Mouse (Mus musculus) forebrain, embryonic 14.5 days (tissue): ENCODE measurements at regions not wholly inside any gene's neighbourhood (a gene's known extent, or its start where the extent isn't known, plus 50 kb on each side); places are given as distances from the start of the nearest gene placed in this dataset.

Source experiments
- ATAC-seq: fragments of 200-750 bp; cut with Nextera tagmentation; 2 replicates; pipeline ENCODE4 v1.8.0; 2017; ENCODE audit warnings: mild to moderate bottlenecking, moderate library complexity
- DNase-seq: peaks from one replicate; pipeline ENCODE4 v3.0.0-alpha.2; 2015; ENCODE audit warnings: low spot score
- H3K27ac ChIP-seq: fragments of 300-500 bp; sonication (generic); 2 replicates; pipeline ENCODE4 v1.5.1; 2014; ENCODE audit warnings: low read depth, mild to moderate bottlenecking, control low read depth, low read length, moderate library complexity
- H3K27me3 ChIP-seq: fragments of 300-500 bp; sonication (generic); replicated peaks from 2 replicates; pipeline ENCODE4 v1.6.1; 2014; ENCODE audit warnings: low read length, control low read depth, mixed read lengths; ENCODE audit not compliant: control insufficient read depth, insufficient read depth
- H3K36me3 ChIP-seq: fragments of 300-500 bp; sonication (generic); 2 replicates; pipeline ENCODE4 v1.6.1; 2014; ENCODE audit warnings: low read length, control low read depth; ENCODE audit not compliant: control insufficient read depth, insufficient read depth
- H3K4me1 ChIP-seq: fragments of 300-500 bp; sonication (generic); 2 replicates; pipeline ENCODE4 v1.6.1; 2014; ENCODE audit warnings: antibody characterized with exemption, low read length, control low read depth; ENCODE audit not compliant: control insufficient read depth, insufficient read depth
- H3K4me2 ChIP-seq: fragments of 300-500 bp; sonication (generic); 2 replicates; pipeline ENCODE4 v1.6.1; 2014; ENCODE audit warnings: mild to moderate bottlenecking, control low read depth, low read length
- H3K4me3 ChIP-seq: fragments of 300-500 bp; sonication (generic); 2 replicates; pipeline ENCODE4 v1.5.1; 2014; ENCODE audit warnings: low read depth, low read length, control low read depth
- H3K9ac ChIP-seq: fragments of 300-500 bp; sonication (generic); 2 replicates; pipeline ENCODE4 v1.6.1; 2014; ENCODE audit warnings: mild to moderate bottlenecking, low read length, control low read depth, moderate library complexity
- H3K9me3 ChIP-seq: fragments of 300-500 bp; sonication (generic); replicated peaks from 2 replicates; pipeline ENCODE4 v1.6.1; 2016; ENCODE audit warnings: low read length, control low read depth, mixed read lengths; ENCODE audit not compliant: control insufficient read depth
- WGBS: fragments of 180-500 bp; shearing (Covaris S2); extraction: QIAGEN DNeasy Blood & Tissue Kit; methylation state at CpG from one replicate; pipeline ENCODE4 v1.1.7; 2014; 5-methylcytosine and 5-hydroxymethylcytosine counted together

DNA sequence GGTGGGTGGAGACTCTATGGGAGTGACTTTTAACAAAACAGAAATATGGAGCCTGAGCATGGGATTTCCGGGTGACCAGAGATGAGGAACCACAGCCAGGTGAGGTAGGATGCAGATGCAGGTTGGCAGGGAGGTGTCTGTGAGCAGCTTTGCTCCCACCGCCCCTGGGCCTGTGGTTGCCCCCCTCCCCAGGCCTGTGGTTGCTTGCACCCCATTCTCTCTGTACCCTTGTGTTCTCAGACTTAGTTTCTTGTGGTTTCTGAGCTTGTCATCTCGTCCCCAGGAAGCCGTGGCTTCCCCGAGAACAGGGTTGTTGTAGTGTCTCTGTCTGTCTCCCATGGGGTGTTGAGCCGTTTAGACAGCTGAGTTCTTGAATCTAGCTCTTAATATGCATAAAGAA lies 251.0 kb upstream of the Stt3b start:
- Histone ChIP-seq H3K9me3 (no peaks in the 10 kb centered on the region), H3K36me3 (no peaks in the 10 kb centered on the region), H3K27me3 (no peaks in the 10 kb centered on the region), H3K4me1 (no peaks in the 10 kb centered on the region), H3K4me3 (no peak overlapping the region), H3K4me2 (no peak overlapping the region), H3K27ac (no peak overlapping the region), H3K9ac (no peak overlapping the region)
- no peak for DNase-seq
- 90% methylated on average over 6 of the region's 6 CpGs for WGBS
- ATAC-seq, result no peak

DNA sequence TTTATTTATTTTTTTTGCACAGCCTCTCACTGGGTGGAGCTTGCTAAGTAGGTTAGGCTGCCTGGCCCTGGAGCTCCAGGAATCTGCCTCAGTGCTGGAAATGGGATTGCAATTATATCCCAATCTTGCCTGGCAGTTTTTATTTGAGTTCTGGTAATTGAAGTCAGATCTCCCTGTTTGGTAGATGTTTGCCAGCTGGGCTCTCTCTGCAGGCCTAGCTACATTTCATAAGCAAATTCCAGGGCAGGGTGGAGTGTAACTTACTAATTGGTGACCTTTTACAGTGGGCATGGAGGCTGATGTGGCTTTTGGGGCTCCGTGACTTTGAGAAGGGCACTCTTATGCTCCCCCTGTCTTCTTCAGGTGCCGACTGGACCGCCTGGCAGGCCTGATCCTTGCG lies 252.6 kb upstream of the Stt3b start:
- no peak overlapping the region for H3K27ac ChIP-seq
- H3K4me1 ChIP-seq, result no peaks in the 10 kb centered on the region
- H3K9me3 ChIP-seq, result no peaks in the 10 kb centered on the region
- DNase-seq (no peak), ATAC-seq (no peak)
- no peak overlapping the region for H3K4me3 ChIP-seq
- 63% methylated on average over 4 of the region's 4 CpGs for WGBS
- H3K36me3 ChIP-seq, result no peaks in the 10 kb centered on the region
- no peak overlapping the region for H3K4me2 ChIP-seq
- H3K9ac ChIP-seq, result no peak overlapping the region
- H3K27me3 ChIP-seq, result no peaks in the 10 kb centered on the region

GRCm38 (mm10) chr9:115564366-115564765 lies 254.1 kb upstream of the Stt3b start:
- peak; percentile 45 for DNase-seq
- H3K27me3 ChIP-seq, result no peaks in the 10 kb centered on the region
- no peaks in the 10 kb centered on the region for H3K9me3 ChIP-seq
- no peaks in the 10 kb centered on the region for H3K36me3 ChIP-seq
- no peak overlapping the region for H3K4me3 ChIP-seq
- H3K4me2 ChIP-seq, result no peak overlapping the region
- H3K9ac ChIP-seq, result no peak overlapping the region
- WGBS, result 15% methylated on average over 1 of the region's 1 CpGs
- ATAC-seq, result no peak
- no peak overlapping the region for H3K27ac ChIP-seq
- H3K4me1 ChIP-seq, result no peaks in the 10 kb centered on the region

DNA sequence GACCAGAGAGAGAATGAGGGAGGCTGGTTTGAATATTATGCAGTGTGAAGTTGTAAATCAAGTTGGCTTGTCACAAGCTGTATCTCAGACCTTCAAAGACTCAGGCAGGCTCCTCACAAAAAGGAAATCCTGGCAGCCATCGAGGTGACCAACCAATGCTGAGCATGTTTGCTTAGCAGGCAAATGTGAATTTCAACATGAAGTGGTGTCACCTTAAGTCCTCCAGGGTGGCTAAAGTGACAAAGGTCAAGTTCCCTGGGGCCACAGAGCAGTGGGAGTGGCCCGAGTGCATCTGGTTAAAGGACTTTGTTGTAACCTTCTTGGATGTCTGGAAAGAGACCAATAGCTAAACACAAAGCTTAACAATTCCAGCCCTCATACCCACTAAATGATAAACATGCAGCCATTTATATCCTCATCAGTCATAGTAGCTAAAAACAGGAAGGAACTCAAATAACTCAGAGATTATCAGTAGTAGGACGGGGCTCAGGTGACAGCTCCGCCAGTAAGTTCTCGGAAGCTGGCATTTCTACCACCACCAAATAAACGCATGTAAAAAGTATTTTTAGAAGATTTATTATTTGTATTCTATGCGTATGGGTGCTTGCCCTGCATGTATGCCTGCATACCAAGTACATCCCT lies 258.6 kb upstream of the Stt3b start:
- 95% methylated on average over 7 of the region's 7 CpGs for WGBS
- no peak overlapping the region for H3K27ac ChIP-seq
- no peaks in the 10 kb centered on the region for H3K36me3 ChIP-seq
- no peak overlapping the region for H3K4me2 ChIP-seq
- H3K9ac ChIP-seq, result no peak overlapping the region
- DNase-seq (no peak), ATAC-seq (no peak)
- no peak overlapping the region for H3K4me3 ChIP-seq
- H3K4me1 ChIP-seq, result no peaks in the 10 kb centered on the region
- H3K9me3 ChIP-seq, result no peaks in the 10 kb centered on the region
- H3K27me3 ChIP-seq, result no peaks in the 10 kb centered on the region

DNA sequence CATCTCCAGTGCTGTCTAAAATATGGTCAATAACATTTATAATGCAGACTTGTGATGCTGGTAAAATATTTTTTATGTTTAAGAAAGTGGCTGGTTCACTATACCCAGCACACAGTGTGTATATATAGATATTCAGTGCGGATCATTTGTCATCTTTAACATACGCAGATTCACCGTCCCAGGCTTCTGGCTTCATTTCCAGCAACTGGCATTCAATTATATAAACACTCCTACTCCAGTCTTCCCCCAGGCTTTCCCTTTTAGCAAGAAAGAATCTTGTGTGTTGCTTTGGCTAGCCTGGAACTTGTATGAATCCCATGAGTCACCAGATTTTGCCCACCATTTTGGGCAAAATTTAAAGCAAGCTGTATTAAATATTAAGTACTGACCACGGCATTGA lies 260.8 kb upstream of the Stt3b start:
- Histone ChIP-seq H3K27me3 (no peaks in the 10 kb centered on the region), H3K4me2 (no peak overlapping the region), H3K4me3 (no peak overlapping the region), H3K9ac (no peak overlapping the region), H3K9me3 (no peaks in the 10 kb centered on the region), H3K27ac (no peak overlapping the region), H3K36me3 (no peaks in the 10 kb centered on the region), H3K4me1 (no peaks in the 10 kb centered on the region)
- DNase-seq (no peak), ATAC-seq (no peak)
- 89% methylated on average over 4 of the region's 4 CpGs for WGBS

DNA sequence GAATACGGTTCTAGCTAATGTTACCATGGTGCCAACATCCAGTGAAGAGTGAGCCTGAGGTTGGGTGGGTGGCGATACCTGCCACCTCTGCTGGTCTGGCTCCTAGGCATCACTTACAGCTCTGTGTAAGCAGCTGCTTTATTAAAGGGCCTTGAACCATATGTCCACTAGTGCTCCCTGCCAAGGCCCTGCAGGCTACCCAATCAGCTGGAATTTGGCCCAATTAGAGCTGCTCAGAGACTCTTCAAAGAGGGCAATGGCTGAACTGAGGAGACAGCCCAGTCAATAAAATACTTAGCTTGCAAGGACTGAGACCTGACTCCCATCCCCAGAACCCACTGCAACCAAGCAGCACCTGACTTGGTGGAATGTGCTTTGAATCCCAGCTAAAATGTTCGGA lies 270.9 kb upstream of the Stt3b start:
- H3K4me1 ChIP-seq, result no peaks in the 10 kb centered on the region
- H3K4me2 ChIP-seq, result no peak overlapping the region
- no peaks in the 10 kb centered on the region for H3K36me3 ChIP-seq
- ATAC-seq (no peak; the same call in 1 of the 2 replicates), DNase-seq (peak; percentile 20)
- H3K27ac ChIP-seq, result no peak overlapping the region
- H3K9me3 ChIP-seq, result no peaks in the 10 kb centered on the region
- H3K4me3 ChIP-seq, result no peak overlapping the region
- WGBS, result 71% methylated on average over 3 of the region's 3 CpGs
- no peak overlapping the region for H3K9ac ChIP-seq
- H3K27me3 ChIP-seq, result no peaks in the 10 kb centered on the region

GRCm38 (mm10) chr9:115583548-115583947 lies 273.3 kb upstream of the Stt3b start:
- H3K9me3 ChIP-seq, result no peaks in the 10 kb centered on the region
- WGBS, result 91% methylated on average over 11 of the region's 11 CpGs
- no peaks in the 10 kb centered on the region for H3K36me3 ChIP-seq
- H3K9ac ChIP-seq, result no peak overlapping the region
- H3K27me3 ChIP-seq, result no peaks in the 10 kb centered on the region
- H3K4me3 ChIP-seq, result no peak overlapping the region
- no peak for ATAC-seq
- no peak overlapping the region for H3K4me2 ChIP-seq
- no peak for DNase-seq
- H3K4me1 ChIP-seq, result no peaks in the 10 kb centered on the region
- H3K27ac ChIP-seq, result no peak overlapping the region

DNA sequence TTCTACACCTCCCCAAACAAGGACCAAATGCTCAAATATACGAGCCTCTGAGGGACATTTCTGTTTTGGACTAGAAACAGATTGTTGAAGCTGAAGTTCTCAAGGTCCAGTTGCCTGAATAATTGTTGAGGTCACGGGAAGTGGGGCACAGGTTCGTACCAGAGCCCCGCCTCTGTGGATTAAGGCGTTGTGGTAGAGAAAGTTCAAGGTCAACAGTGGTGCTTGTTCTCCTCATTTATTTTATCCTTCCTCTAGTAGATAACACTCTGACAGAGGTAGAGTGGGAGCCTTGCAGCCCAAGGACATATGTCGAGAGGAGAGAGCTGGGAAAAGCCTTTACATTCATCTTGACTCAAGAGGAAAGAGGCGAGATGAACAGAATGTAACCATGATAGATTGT lies 274.7 kb upstream of the Stt3b start:
- Histone ChIP-seq H3K4me1 (no peaks in the 10 kb centered on the region), H3K27ac (no peak overlapping the region), H3K9ac (no peak overlapping the region), H3K36me3 (no peaks in the 10 kb centered on the region), H3K4me2 (no peak overlapping the region), H3K4me3 (no peak overlapping the region), H3K27me3 (no peaks in the 10 kb centered on the region), H3K9me3 (no peaks in the 10 kb centered on the region)
- ATAC-seq, result no peak
- no peak for DNase-seq
- 90% methylated on average over 7 of the region's 7 CpGs for WGBS

GRCm38 (mm10) chr9:115592466-115592865 lies 282.2 kb upstream of the Stt3b start:
- DNase-seq, result no peak
- WGBS, result 51% methylated on average over 5 of the region's 5 CpGs
- Histone ChIP-seq H3K4me2 (no peak overlapping the region), H3K27ac (no peak overlapping the region), H3K4me1 (no peaks in the 10 kb centered on the region), H3K36me3 (no peaks in the 10 kb centered on the region), H3K9me3 (no peaks in the 10 kb centered on the region), H3K27me3 (no peaks in the 10 kb centered on the region), H3K9ac (no peak overlapping the region), H3K4me3 (no peak overlapping the region)
- no peak for ATAC-seq
